11 mouse cellular contexts compared by ENCODE assay signal in genomic region chr16:18896429-18896828, GRCm38 (mm10). TPM values are rescaled to one million over a fixed set of nuclear protein-coding genes. Genes with fewer than 3 reads are reported as not detected.
DNase-seq lines count a peak whose midpoint lies in the region; ATAC-seq lines count a peak whose summit lies in the region.
"Had no signal": no experiment of that assay in that cellular context is flagged by ENCODE, and none has a peak within 500 bp of the region (broad histone marks: within the 10 kb centered on the region; RNA-seq: fewer than 3 reads in every experiment).

No protein-coding gene starts in this region.

- peak; percentile 35 for DNase-seq in lung, postnatal 36 days
- DNase-seq in lung, postnatal 10 days = no peak
- DNase-seq in embryonic facial prominence, embryonic 11.5 days (ENCODE audit: low spot score) = peak; percentile 8
- peak; percentile 21 to 46 for DNase-seq in heart, adult 9 months (ENCODE audit: low spot score in 2 of 2)
- DNase-seq in spleen, postnatal 14 days (ENCODE audit: low spot score in 2 of 2) = peak; percentile 42
- no peak for DNase-seq in hindbrain, embryonic 10.5 days (ENCODE audit: low spot score)
- DNase-seq in layer of hippocampus, adult 9-11 months = no peak
- DNase-seq: cerebellum, adult 9-10 months; kidney, adult 11 months; left cerebral cortex, postnatal 4 days; thymus, adult 2 months had no signal

- H3K4me2 ChIP-seq in embryonic facial prominence, embryonic 11.5 days (ENCODE audit: low read depth, low read length) = no peak overlapping the region

- no peak overlapping the region for H3K4me3 ChIP-seq in embryonic facial prominence, embryonic 11.5 days (ENCODE audit: low read depth, low read length)
- H3K4me3 ChIP-seq in hindbrain, embryonic 10.5 days = no peak overlapping the region

- no peaks in the 10 kb centered on the region for H3K9me3 ChIP-seq in embryonic facial prominence, embryonic 11.5 days (replicated peaks; ENCODE audit: control insufficient read depth, low read length)
- no peaks in the 10 kb centered on the region for H3K9me3 ChIP-seq in hindbrain, embryonic 10.5 days

- H3K4me1 ChIP-seq in embryonic facial prominence, embryonic 11.5 days (ENCODE audit: control insufficient read depth, insufficient read depth, low read length) = no peaks in the 10 kb centered on the region
- no peaks in the 10 kb centered on the region for H3K4me1 ChIP-seq in hindbrain, embryonic 10.5 days (replicated peaks)

- no peak for ATAC-seq in embryonic facial prominence, embryonic 11.5 days (replicated peaks; ENCODE audit: insufficient number of reproducible peaks, low FRiP score, low TSS enrichment, low read depth)

- no peaks in the 10 kb centered on the region for H3K27me3 ChIP-seq in embryonic facial prominence, embryonic 11.5 days (ENCODE audit: control insufficient read depth, insufficient read depth, low read length)
- H3K27me3 ChIP-seq in hindbrain, embryonic 10.5 days (ENCODE audit: insufficient read depth, poor library complexity, severe bottlenecking) = no peaks in the 10 kb centered on the region

- no peak overlapping the region for H3K9ac ChIP-seq in embryonic facial prominence, embryonic 11.5 days (replicated peaks; ENCODE audit: low read length)

- WGBS in embryonic facial prominence, embryonic 11.5 days = 64% methylated on average over 10 of the region's 10 CpGs
- WGBS in hindbrain, embryonic 10.5 days = 89% methylated on average over 10 of the region's 10 CpGs

- no peaks in the 10 kb centered on the region for H3K36me3 ChIP-seq in embryonic facial prominence, embryonic 11.5 days (replicated peaks; ENCODE audit: control insufficient read depth, insufficient read depth, low read depth, low read length)
- peaks cover 68% of the 10 kb centered on the region for H3K36me3 ChIP-seq in hindbrain, embryonic 10.5 days

- no peak overlapping the region for H3K27ac ChIP-seq in embryonic facial prominence, embryonic 11.5 days (replicated peaks; ENCODE audit: low read depth, low read length)
- no peak overlapping the region for H3K27ac ChIP-seq in hindbrain, embryonic 10.5 days

RNA-seq across cellular contexts. Expression of gene Hira, which starts 19.6 kb away (rescaled TPM):
- polyA plus RNA-seq in embryonic facial prominence, embryonic 11.5 days (2014; fragmentation: Nextera tagmentation; extraction: Ambion mirVana) = 11.6 and 14.9 TPM in 2 replicates
- 18.4 and 21.4 TPM in 2 replicates for polyA plus RNA-seq in hindbrain, embryonic 10.5 days (2016; fragmentation: Nextera tagmentation; extraction: Ambion mirVana)

RNA-seq across cellular contexts. Expression of gene Mrpl40, which starts 19.8 kb away (rescaled TPM):
- 92.4 and 98.9 TPM in 2 replicates for polyA plus RNA-seq in embryonic facial prominence, embryonic 11.5 days (2014; fragmentation: Nextera tagmentation; extraction: Ambion mirVana)
- polyA plus RNA-seq in hindbrain, embryonic 10.5 days (2016; fragmentation: Nextera tagmentation; extraction: Ambion mirVana) = 125 and 127 TPM in 2 replicates

Comparison
In these comparisons a context has a peak if more than half of its experiments do, and no peak if none do; other contexts are left out.
1. DNase-seq: peak in lung, postnatal 36 days (single experiment), embryonic facial prominence, embryonic 11.5 days (single experiment), heart, adult 9 months (2 of 2) and spleen, postnatal 14 days (2 of 2); none in lung, postnatal 10 days (single experiment), hindbrain, embryonic 10.5 days (single experiment) and layer of hippocampus, adult 9-11 months (single experiment).